Mouse (Mus musculus): Measurements from ENCODE around the gene Prkar1b.

The Prkar1b gene

GRCm38 (mm10) chr5:139149681-139150602, at the start of gene Prkar1b, which contains the start of gene Dnaaf5:
Prkar1b (minus strand) TSS chr5:139150001.
Dnaaf5 (plus strand) TSS chr5:139150223.
- peak; percentile 97 to 98 for DNase-seq (ENCODE audit: low spot score in 2 of 2)

- no peak for DNase-seq (ENCODE audit: low spot score in 2 of 2)
Measured at GRCm38 (mm10) chr5:139199636-139199994, 49.8 kb upstream of the Prkar1b start.

- no peak for DNase-seq (ENCODE audit: low spot score in 2 of 2)
Measured at GRCm38 (mm10) chr5:139198779-139199178, 49.0 kb upstream of the Prkar1b start.

DNA sequence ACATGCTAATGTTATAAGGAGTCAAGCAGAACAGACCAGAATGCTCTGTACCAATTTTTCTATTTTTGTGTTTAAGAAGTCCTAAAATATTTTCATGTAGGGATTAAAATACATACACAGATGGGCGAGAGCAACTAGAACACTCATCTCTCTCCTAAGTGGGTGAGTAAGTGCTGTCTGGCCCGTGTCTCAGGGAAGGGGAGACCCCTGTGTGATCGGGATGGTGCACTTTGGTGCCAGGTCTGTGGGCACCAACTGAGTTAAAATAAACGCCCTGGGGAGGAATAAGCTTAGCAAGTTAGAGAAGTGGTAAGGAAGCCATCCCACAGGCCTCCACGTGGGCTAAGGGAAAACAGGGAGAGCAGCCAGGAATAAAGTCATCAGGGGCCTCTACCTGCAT, 41.2 kb upstream of the Prkar1b start:
- no peak for DNase-seq (ENCODE audit: low spot score in 2 of 2)

- DNase-seq (ENCODE audit: low spot score in 2 of 2), result no peak
Measured at GRCm38 (mm10) chr5:139189726-139190125, 39.9 kb upstream of the Prkar1b start.

DNA sequence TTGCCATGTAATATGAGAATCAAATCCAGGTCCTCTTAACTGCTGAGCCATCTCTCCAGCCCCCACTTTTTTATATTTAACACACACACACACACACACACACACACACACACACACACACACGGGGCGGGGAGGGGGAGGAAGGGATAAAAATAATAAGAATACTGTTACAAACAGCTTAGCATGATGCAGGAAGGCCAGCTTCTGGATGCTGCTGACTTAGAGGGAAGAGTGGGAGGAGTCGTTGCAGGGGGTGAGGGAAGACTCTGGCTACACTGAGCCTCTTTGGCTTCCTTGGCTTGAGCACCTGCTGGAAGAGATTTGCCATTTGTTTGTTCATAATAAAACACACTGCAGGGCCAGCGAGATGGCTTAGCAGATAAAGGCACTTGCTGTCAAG, 35.1 kb upstream of the Prkar1b start:
- DNase-seq (ENCODE audit: low spot score in 2 of 2), result no peak

- no peak for DNase-seq (ENCODE audit: low spot score in 2 of 2)
Measured at GRCm38 (mm10) chr5:139183601-139184000, 33.8 kb upstream of the Prkar1b start.

GRCm38 (mm10) chr5:139183131-139183530, 33.3 kb upstream of the Prkar1b start:
- no peak for DNase-seq (ENCODE audit: low spot score in 2 of 2)

GRCm38 (mm10) chr5:139178895-139179631, 29.3 kb upstream of the Prkar1b start:
- peak; percentile 63 to 74 for DNase-seq (ENCODE audit: low spot score in 2 of 2)

- no peak for DNase-seq (ENCODE audit: low spot score in 2 of 2)
Measured at GRCm38 (mm10) chr5:139174556-139175547, 25.1 kb upstream of the Prkar1b start.

DNA sequence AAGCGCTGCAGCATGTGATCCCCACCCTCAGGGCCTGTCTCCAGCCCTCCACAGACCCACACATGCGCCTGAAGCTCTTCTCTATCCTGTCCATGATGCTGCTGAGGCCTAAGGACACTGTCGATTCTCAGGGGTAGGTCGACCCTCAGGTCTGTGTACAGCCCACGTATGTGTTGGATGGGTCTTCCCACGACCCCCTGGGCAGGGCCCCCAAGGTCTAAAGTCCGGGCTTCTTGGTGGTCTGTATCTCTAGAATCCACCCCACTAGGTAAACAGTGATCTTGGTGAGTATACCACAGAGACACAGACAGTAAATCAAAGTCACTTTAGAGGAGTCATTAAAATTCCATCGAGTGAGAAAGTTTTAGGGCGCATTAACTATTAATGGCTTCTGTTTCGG, 24.3 kb upstream of the Prkar1b start:
- no peak for DNase-seq (ENCODE audit: low spot score in 2 of 2)

DNA sequence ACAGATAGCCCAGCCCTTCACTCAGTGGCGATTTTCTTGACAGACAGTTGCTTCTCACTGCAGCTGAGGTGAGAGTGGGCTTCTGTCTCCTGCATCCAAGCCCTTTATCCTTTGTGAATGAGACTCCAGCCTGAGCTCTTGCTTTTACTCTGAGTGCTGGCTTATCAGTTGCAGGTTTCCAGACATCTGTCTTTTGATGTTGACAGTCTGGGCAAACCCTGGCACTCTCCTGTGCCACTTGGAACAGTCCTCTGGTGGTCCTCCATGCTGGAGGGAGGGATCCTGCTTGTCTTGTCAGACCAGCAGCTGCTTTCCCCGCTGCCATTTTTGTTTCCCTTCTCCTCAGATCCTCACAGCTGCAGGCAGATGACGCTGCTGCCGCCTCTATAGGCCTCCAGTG, 22.1 kb upstream of the Prkar1b start:
- DNase-seq (ENCODE audit: low spot score in 2 of 2), result no peak

- DNase-seq (ENCODE audit: low spot score in 2 of 2), result no peak
Measured at GRCm38 (mm10) chr5:139167548-139167947, 17.7 kb upstream of the Prkar1b start.

DNA sequence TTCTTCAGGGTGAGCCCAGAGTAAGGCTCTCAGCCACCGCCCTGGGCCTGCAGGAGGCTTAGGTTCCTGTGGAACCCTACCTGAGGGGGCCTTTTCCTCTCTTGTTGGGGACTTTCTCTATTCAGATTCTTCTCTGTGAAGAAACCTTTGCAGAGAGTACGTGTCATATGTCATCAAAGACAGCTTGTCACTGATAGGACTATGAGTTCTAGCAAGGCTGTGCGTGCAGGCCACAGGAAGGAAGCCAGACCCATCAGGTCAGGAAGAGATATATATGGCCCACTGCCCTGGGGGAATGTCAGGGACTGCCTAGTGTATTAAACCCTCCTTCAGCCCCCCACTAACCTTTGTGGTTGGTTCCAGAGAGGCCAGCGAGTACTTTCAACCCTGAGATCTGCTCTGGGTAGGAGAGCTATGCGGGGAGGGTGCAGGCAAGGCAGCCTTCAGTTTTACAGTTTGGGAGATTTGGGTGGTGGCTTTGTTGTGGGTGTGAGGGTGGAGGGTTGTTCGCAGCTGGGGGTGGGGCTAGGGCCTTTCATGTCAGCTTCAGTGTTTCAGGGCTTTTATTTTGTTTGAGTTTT, 17.1 kb upstream of the Prkar1b start:
- DNase-seq (ENCODE audit: low spot score in 2 of 2), result peak; percentile 46 to 47

- peak; percentile 16 to 22 for DNase-seq (ENCODE audit: low spot score in 2 of 2)
Measured at GRCm38 (mm10) chr5:139161632-139162031, 11.8 kb upstream of the Prkar1b start.

DNA sequence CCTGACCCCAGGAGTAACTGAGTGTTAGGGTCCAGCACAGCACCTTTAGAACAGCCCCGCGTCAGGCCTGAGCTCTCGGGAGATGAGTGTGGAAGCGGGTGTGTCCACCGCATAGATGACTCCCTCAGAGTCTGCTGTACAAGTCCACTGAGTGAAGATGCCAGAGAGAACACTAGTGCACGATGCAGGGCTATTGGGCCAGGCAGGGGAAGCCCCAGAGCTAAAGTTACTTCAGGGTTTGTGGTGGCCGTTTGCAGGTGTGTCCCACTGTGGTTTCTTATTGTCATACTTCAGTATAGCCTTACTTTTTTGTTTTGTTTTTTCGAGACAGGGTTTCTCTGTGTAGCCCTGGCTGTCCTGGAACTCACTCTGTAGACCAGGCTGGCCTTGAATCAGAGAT, 11.1 kb upstream of the Prkar1b start:
- peak; percentile 51 to 54 for DNase-seq (ENCODE audit: low spot score in 2 of 2)

DNA sequence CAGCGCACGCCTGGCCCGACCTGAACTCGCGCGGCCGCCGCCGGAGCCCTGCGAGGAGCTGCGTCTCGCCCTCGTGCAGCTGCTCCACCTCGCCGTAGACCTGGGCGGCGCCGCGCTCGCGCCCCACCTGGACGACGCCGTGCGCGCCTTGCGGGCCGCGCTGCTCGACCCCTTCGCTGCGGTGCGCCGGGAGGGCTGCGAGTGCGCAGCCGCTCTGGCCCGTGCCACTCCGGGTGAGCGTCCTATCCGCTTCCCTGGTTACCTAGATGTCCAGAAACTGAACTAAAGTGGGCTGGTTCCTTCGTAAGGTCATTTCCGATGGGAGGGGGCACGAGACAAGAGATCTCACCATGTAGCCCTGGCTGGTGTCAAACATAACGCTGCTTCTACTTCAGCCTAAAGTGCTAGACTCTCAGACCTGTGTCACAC, 816 bp upstream of the Prkar1b start:
- peak; percentile 31 to 43 for DNase-seq (ENCODE audit: low spot score in 2 of 2)

DNA sequence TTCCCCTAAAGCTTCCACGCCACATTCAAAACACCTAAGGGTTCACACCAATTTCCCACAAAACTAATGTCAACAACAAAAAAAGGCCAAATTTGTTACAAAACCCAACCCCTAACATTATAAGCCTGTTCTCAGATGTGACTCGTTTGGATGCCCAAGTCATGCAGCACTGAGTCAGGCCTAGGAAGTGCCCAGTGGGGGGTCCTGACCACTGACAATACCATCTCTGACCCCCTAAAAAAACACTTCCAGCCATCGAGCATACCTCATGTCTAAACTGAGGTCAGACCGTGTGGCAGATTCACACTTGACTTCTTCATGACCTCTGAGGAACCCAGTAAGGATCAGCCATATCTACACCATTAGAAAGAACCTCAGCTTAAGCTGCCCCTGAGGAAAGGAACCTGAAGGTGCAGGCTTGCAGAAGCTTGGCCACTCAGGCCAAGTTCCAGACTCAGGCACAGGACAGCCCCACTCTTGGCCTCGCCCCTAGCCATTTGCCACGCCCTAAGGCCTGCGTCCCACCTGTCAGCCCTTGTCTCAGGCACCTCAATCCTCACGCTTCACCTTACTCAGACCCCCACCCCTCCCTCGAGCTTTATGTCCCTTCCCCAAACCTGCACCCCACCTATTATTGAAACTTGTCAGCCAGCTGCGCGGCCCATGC, 662 bp downstream of the Prkar1b start:
- DNase-seq (ENCODE audit: low spot score in 2 of 2), result no peak

- DNase-seq (ENCODE audit: low spot score in 2 of 2), result no peak
Measured at GRCm38 (mm10) chr5:139147178-139148078, 2.4 kb downstream of the Prkar1b start.

All from spleen, postnatal 36 days (tissue).